Mouse (Mus musculus): Measurements from ENCODE around the gene Syt15. TPM values are rescaled to one million over a fixed set of nuclear protein-coding genes. Genes with fewer than 3 reads are reported as not detected.

Syt15 gene
- 0.28 and 0.42 TPM in 2 replicates for polyA plus RNA-seq (2014; fragmentation: Nextera tagmentation; extraction: Ambion mirVana)

GRCm38 (mm10) chr14:34219295-34219694 is at the start of gene Syt15:
TSS of gene Syt15 (plus strand) at chr14:34219595.
- WGBS, result 79% methylated on average over 6 of the region's 6 CpGs
- Histone ChIP-seq H3K36me3 (ENCODE audit: control insufficient read depth, insufficient read depth, low read length) (no peaks in the 10 kb centered on the region), H3K4me2 (ENCODE audit: low read length) (peak within 1 kb of the TSS; percentile 42), H3K4me3 (replicated peaks; ENCODE audit: low read depth, low read length) (0 out of 2 replicates have a peak within 1 kb of the TSS, but pooled peaks have one; percentile 15), H3K9ac (replicated peaks; ENCODE audit: low read length) (no peak within 1 kb of the TSS; the same call in 1 of the 2 replicates), H3K4me1 (ENCODE audit: control insufficient read depth, insufficient read depth, low read length) (peaks cover 3% of the 10 kb centered on the region; the same call in 1 of the 2 replicates), H3K27ac (replicated peaks; ENCODE audit: low read depth, low read length) (no peak within 1 kb of the TSS), H3K9me3 (ENCODE audit: control insufficient read depth, low read length) (no peaks in the 10 kb centered on the region), H3K27me3 (ENCODE audit: control insufficient read depth, insufficient read depth, low read length) (peaks cover 11% of the 10 kb centered on the region; the same call in 1 of the 2 replicates)
- DNase-seq (no peak), ATAC-seq (ENCODE audit: low FRiP score, low TSS enrichment) (no peak)

GRCm38 (mm10) chr14:34171107-34171506 is 48.3 kb upstream of the Syt15 start:
- 88% methylated on average over 3 of the region's 3 CpGs for WGBS
- H3K4me2 ChIP-seq (ENCODE audit: low read length), result no peak overlapping the region
- H3K27me3 ChIP-seq (ENCODE audit: control insufficient read depth, insufficient read depth, low read length), result no peaks in the 10 kb centered on the region
- H3K36me3 ChIP-seq (ENCODE audit: control insufficient read depth, insufficient read depth, low read length), result no peaks in the 10 kb centered on the region
- no peak overlapping the region for H3K27ac ChIP-seq (replicated peaks; ENCODE audit: low read depth, low read length)
- DNase-seq (no peak), ATAC-seq (ENCODE audit: low FRiP score, low TSS enrichment) (no peak)
- no peaks in the 10 kb centered on the region for H3K4me1 ChIP-seq (ENCODE audit: control insufficient read depth, insufficient read depth, low read length)
- H3K9me3 ChIP-seq (ENCODE audit: control insufficient read depth, low read length), result no peaks in the 10 kb centered on the region
- no peak overlapping the region for H3K4me3 ChIP-seq (replicated peaks; ENCODE audit: low read depth, low read length)
- no peak overlapping the region for H3K9ac ChIP-seq (replicated peaks; ENCODE audit: low read length)

- DNase-seq (no peak), ATAC-seq (ENCODE audit: low FRiP score, low TSS enrichment) (no peak)
- no peaks in the 10 kb centered on the region for H3K27me3 ChIP-seq (ENCODE audit: control insufficient read depth, insufficient read depth, low read length)
- 94% methylated on average over 3 of the region's 3 CpGs for WGBS
- no peak overlapping the region for H3K4me3 ChIP-seq (replicated peaks; ENCODE audit: low read depth, low read length)
- H3K4me1 ChIP-seq (ENCODE audit: control insufficient read depth, insufficient read depth, low read length), result no peaks in the 10 kb centered on the region
- no peak overlapping the region for H3K27ac ChIP-seq (replicated peaks; ENCODE audit: low read depth, low read length)
- no peak overlapping the region for H3K9ac ChIP-seq (replicated peaks; ENCODE audit: low read length)
- no peaks in the 10 kb centered on the region for H3K36me3 ChIP-seq (ENCODE audit: control insufficient read depth, insufficient read depth, low read length)
- no peak overlapping the region for H3K4me2 ChIP-seq (ENCODE audit: low read length)
- peaks cover 8% of the 10 kb centered on the region for H3K9me3 ChIP-seq (ENCODE audit: control insufficient read depth, low read length)
Observed at GRCm38 (mm10) chr14:34179351-34179750, 40.0 kb upstream of the Syt15 start.

GRCm38 (mm10) chr14:34183101-34183500 is 36.3 kb upstream of the Syt15 start:
- DNase-seq (no peak), ATAC-seq (ENCODE audit: low FRiP score, low TSS enrichment) (no peak)
- Histone ChIP-seq H3K27me3 (ENCODE audit: control insufficient read depth, insufficient read depth, low read length) (no peaks in the 10 kb centered on the region), H3K9ac (replicated peaks; ENCODE audit: low read length) (no peak overlapping the region), H3K4me3 (replicated peaks; ENCODE audit: low read depth, low read length) (no peak overlapping the region), H3K4me2 (ENCODE audit: low read length) (no peak overlapping the region), H3K27ac (replicated peaks; ENCODE audit: low read depth, low read length) (no peak overlapping the region), H3K4me1 (ENCODE audit: control insufficient read depth, insufficient read depth, low read length) (no peaks in the 10 kb centered on the region), H3K36me3 (ENCODE audit: control insufficient read depth, insufficient read depth, low read length) (no peaks in the 10 kb centered on the region), H3K9me3 (ENCODE audit: control insufficient read depth, low read length) (peaks cover 8% of the 10 kb centered on the region)
- WGBS, result 93% methylated on average over 1 of the region's 1 CpGs

GRCm38 (mm10) chr14:34188629-34189028 is 30.8 kb upstream of the Syt15 start:
- H3K36me3 ChIP-seq (ENCODE audit: control insufficient read depth, insufficient read depth, low read length), result peaks cover 5% of the 10 kb centered on the region; the same call in 1 of the 2 replicates
- WGBS, result 61% methylated on average over 5 of the region's 5 CpGs
- no peak overlapping the region for H3K9ac ChIP-seq (replicated peaks; ENCODE audit: low read length)
- no peaks in the 10 kb centered on the region for H3K4me1 ChIP-seq (ENCODE audit: control insufficient read depth, insufficient read depth, low read length)
- H3K27ac ChIP-seq (replicated peaks; ENCODE audit: low read depth, low read length), result no peak overlapping the region
- DNase-seq (peak; percentile 22), ATAC-seq (ENCODE audit: low FRiP score, low TSS enrichment) (no peak)
- H3K4me2 ChIP-seq (ENCODE audit: low read length), result no peak overlapping the region
- no peaks in the 10 kb centered on the region for H3K27me3 ChIP-seq (ENCODE audit: control insufficient read depth, insufficient read depth, low read length)
- no peaks in the 10 kb centered on the region for H3K9me3 ChIP-seq (ENCODE audit: control insufficient read depth, low read length)
- no peak overlapping the region for H3K4me3 ChIP-seq (replicated peaks; ENCODE audit: low read depth, low read length)

- H3K4me2 ChIP-seq (ENCODE audit: low read length), result no peak overlapping the region
- no peaks in the 10 kb centered on the region for H3K27me3 ChIP-seq (ENCODE audit: control insufficient read depth, insufficient read depth, low read length)
- H3K36me3 ChIP-seq (ENCODE audit: control insufficient read depth, insufficient read depth, low read length), result peaks cover 22% of the 10 kb centered on the region
- WGBS, result 81% methylated on average over 7 of the region's 7 CpGs
- no peaks in the 10 kb centered on the region for H3K4me1 ChIP-seq (ENCODE audit: control insufficient read depth, insufficient read depth, low read length)
- no peak overlapping the region for H3K4me3 ChIP-seq (replicated peaks; ENCODE audit: low read depth, low read length)
- no peaks in the 10 kb centered on the region for H3K9me3 ChIP-seq (ENCODE audit: control insufficient read depth, low read length)
- DNase-seq (no peak), ATAC-seq (ENCODE audit: low FRiP score, low TSS enrichment) (no peak)
- H3K27ac ChIP-seq (replicated peaks; ENCODE audit: low read depth, low read length), result no peak overlapping the region
- no peak overlapping the region for H3K9ac ChIP-seq (replicated peaks; ENCODE audit: low read length)
Observed at GRCm38 (mm10) chr14:34190361-34190760, 29.0 kb upstream of the Syt15 start.

- Histone ChIP-seq H3K27ac (replicated peaks; ENCODE audit: low read depth, low read length) (no peak overlapping the region), H3K9me3 (ENCODE audit: control insufficient read depth, low read length) (no peaks in the 10 kb centered on the region), H3K4me2 (ENCODE audit: low read length) (no peak overlapping the region), H3K9ac (replicated peaks; ENCODE audit: low read length) (no peak overlapping the region), H3K4me3 (replicated peaks; ENCODE audit: low read depth, low read length) (no peak overlapping the region), H3K27me3 (ENCODE audit: control insufficient read depth, insufficient read depth, low read length) (no peaks in the 10 kb centered on the region), H3K36me3 (ENCODE audit: control insufficient read depth, insufficient read depth, low read length) (peaks cover 24% of the 10 kb centered on the region), H3K4me1 (ENCODE audit: control insufficient read depth, insufficient read depth, low read length) (no peaks in the 10 kb centered on the region)
- DNase-seq (no peak), ATAC-seq (ENCODE audit: low FRiP score, low TSS enrichment) (no peak)
- WGBS, result 83% methylated on average over 4 of the region's 4 CpGs
Observed at GRCm38 (mm10) chr14:34193879-34194278, 25.5 kb upstream of the Syt15 start.

- Histone ChIP-seq H3K9me3 (ENCODE audit: control insufficient read depth, low read length) (no peaks in the 10 kb centered on the region), H3K36me3 (ENCODE audit: control insufficient read depth, insufficient read depth, low read length) (peaks cover 24% of the 10 kb centered on the region), H3K4me3 (replicated peaks; ENCODE audit: low read depth, low read length) (no peak overlapping the region), H3K4me1 (ENCODE audit: control insufficient read depth, insufficient read depth, low read length) (peaks cover 14% of the 10 kb centered on the region; the same call in 1 of the 2 replicates), H3K4me2 (ENCODE audit: low read length) (no peak overlapping the region), H3K27ac (replicated peaks; ENCODE audit: low read depth, low read length) (no peak overlapping the region), H3K9ac (replicated peaks; ENCODE audit: low read length) (no peak overlapping the region), H3K27me3 (ENCODE audit: control insufficient read depth, insufficient read depth, low read length) (no peaks in the 10 kb centered on the region)
- DNase-seq (no peak), ATAC-seq (ENCODE audit: low FRiP score, low TSS enrichment) (no peak)
- WGBS, result 91% methylated on average over 15 of the region's 15 CpGs
Observed at GRCm38 (mm10) chr14:34195466-34195865, 23.9 kb upstream of the Syt15 start.

- Histone ChIP-seq H3K4me2 (ENCODE audit: low read length) (no peak overlapping the region), H3K4me3 (replicated peaks; ENCODE audit: low read depth, low read length) (no peak overlapping the region), H3K27me3 (ENCODE audit: control insufficient read depth, insufficient read depth, low read length) (no peaks in the 10 kb centered on the region), H3K9ac (replicated peaks; ENCODE audit: low read length) (no peak overlapping the region), H3K9me3 (ENCODE audit: control insufficient read depth, low read length) (no peaks in the 10 kb centered on the region), H3K4me1 (ENCODE audit: control insufficient read depth, insufficient read depth, low read length) (peaks cover 17% of the 10 kb centered on the region; the same call in 1 of the 2 replicates), H3K27ac (replicated peaks; ENCODE audit: low read depth, low read length) (no peak overlapping the region), H3K36me3 (ENCODE audit: control insufficient read depth, insufficient read depth, low read length) (peaks cover 24% of the 10 kb centered on the region)
- ATAC-seq (ENCODE audit: low FRiP score, low TSS enrichment), result no peak
- 58% methylated on average over 4 of the region's 4 CpGs for WGBS
- no peak for DNase-seq
Observed at GRCm38 (mm10) chr14:34196706-34197105, 22.7 kb upstream of the Syt15 start.
